Mouse (Mus musculus) kidney, postnatal 36 days (tissue): ENCODE measurements around the gene Asap3.

Experiments used
- DNase-seq, 2 experiments: peaks; one replicate each; pipeline ENCODE4 v3.0.0; 2021 to 2022; ENCODE audit warnings: mixed read lengths in 2 of 2

The Asap3 gene

GRCm38 (mm10) chr4:136223549-136224239 lies 17.5 kb downstream of the Asap3 start:
- no peak for DNase-seq

DNA sequence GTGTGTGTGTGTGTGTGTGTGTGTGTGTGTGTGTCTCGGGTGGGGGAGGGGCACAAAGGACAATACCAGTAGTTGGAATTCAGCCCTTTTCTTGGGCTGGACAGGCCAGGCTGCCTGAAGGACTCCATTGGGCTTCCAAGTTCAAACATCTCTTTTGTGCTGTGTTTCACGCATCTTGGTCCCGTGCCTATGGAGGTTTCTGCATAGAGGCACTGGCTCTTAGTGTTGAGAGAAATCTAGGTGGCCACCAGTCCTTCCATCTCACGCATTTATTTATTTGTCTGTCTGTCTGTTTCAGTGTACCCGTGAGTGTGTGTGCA lies 18.0 kb downstream of the Asap3 start:
- no peak for DNase-seq

- no peak for DNase-seq
These were observed 18.7 kb downstream of the Asap3 start for GRCm38 (mm10) chr4:136224677-136225460.

DNA sequence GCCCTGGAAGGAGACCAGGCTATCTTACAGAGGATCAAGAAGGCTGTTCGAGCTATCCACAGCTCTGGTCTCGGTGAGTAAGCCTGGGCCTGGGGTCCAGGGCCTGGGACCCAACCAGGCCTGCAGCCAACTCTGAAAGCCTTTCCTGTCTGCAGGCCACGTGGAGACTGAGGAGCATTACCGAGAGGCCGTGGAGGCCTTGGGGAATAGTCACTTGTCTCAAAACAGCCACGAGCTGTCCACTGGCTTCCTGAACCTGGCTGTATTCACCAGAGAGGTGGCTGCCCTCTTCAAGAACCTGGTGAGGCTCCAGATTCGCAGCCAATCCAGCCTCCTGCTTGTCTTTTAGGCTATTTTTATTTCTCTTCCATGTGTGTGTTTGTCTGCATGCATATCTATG lies 21.2 kb downstream of the Asap3 start:
- no peak for DNase-seq

DNA sequence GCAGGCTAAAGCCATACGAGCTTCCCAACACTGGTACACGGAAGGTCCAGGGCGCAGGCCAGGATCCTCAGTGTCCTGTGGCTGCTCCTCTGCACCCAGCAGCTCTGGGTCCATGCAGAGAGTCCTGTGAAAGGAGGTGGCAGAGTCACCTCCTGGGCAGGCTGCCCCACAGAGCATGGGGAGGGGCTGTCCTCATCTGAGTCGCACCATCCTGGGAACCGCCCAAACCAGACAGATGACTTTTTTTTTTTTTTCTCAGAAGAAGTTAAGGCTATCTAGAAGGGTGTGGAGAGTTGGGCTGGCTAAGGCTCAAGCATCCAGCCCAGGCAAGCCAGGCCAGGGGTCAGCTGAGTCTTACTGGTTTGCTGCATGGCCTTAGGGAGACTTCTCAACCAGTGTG lies 22.5 kb downstream of the Asap3 start:
- no peak for DNase-seq

- DNase-seq: no peak
These were observed 32.5 kb downstream of the Asap3 start for GRCm38 (mm10) chr4:136238669-136239068.

GRCm38 (mm10) chr4:136239111-136239510 lies 32.9 kb downstream of the Asap3 start:
- DNase-seq: no peak

GRCm38 (mm10) chr4:136239622-136240021 lies 33.5 kb downstream of the Asap3 start:
- DNase-seq: peak; percentile 85 to 94

- no peak for DNase-seq
These were observed 34.0 kb downstream of the Asap3 start for GRCm38 (mm10) chr4:136240123-136240522.

DNA sequence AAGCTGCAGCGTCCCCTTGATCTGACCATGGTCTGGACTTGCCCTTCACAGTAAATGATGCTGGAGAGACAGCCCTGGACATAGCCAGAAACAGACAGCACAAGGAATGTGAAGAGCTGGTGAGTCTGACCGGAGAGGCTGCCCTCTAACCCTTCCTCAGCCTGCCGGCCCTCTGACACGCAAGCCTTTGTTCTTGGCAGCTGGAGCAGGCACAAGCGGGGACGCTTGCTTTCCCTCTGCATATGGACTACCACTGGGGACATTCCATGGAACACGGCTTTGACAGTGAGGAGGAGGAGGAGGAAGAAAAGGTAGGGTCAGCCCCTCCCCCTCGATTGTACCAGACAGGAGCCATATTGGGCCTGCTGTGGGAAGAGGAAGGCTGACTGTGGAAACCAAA lies 34.8 kb downstream of the Asap3 start:
- no peak for DNase-seq

- peak; percentile 55 to 76 for DNase-seq
These were observed 36.0 kb downstream of the Asap3 start for GRCm38 (mm10) chr4:136242065-136242703.

GRCm38 (mm10) chr4:136242728-136243127 lies 36.6 kb downstream of the Asap3 start:
- no peak for DNase-seq

DNA sequence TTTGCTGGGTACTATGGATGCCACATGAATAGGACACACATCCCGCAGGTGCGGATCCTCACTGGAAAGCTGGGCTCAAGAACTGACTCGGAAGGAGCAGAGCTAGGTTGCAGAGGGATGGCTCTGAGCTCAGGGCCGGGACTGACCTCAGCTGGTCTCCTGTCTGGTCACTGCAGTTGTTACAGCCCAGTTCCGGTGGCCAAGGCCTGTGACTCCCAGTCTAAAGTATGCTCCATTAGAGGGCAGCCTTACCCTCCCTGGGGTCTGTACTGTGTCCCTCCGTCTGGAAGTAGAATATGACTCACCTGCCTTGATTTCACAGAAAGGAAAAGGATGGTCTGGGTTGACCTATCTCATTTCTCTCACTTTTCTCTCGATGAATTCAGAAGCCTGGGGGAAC lies 38.0 kb downstream of the Asap3 start:
- DNase-seq: no peak

GRCm38 (mm10) chr4:136245681-136246080 lies 39.5 kb downstream of the Asap3 start:
- no peak for DNase-seq

GRCm38 (mm10) chr4:136246568-136246969 lies 40.4 kb downstream of the Asap3 start:
- DNase-seq: peak; percentile 48 to 51

DNA sequence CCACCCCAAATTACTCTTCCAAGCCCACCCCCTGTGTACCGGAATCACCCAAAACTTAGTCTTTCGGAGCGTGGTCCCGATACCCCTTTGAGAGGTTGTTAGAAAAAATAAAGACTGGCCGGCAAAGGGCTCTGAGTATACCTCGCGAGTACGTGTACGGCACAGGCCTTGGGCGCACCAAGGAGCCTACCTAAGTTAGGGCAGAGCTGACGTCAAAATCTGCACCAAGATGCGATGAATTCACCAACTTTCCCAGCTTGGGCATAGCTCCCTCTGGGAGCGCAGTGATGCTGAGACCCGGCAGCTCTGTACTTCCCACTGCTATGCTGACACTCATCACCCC lies 41.2 kb downstream of the Asap3 start:
- no peak for DNase-seq

GRCm38 (mm10) chr4:136247729-136248463 lies 41.7 kb downstream of the Asap3 start, which contains the start of gene Tcea3:
Gene Tcea3 (plus strand): TSS chr4:136247729.
- peak; percentile 81 to 90 for DNase-seq

DNA sequence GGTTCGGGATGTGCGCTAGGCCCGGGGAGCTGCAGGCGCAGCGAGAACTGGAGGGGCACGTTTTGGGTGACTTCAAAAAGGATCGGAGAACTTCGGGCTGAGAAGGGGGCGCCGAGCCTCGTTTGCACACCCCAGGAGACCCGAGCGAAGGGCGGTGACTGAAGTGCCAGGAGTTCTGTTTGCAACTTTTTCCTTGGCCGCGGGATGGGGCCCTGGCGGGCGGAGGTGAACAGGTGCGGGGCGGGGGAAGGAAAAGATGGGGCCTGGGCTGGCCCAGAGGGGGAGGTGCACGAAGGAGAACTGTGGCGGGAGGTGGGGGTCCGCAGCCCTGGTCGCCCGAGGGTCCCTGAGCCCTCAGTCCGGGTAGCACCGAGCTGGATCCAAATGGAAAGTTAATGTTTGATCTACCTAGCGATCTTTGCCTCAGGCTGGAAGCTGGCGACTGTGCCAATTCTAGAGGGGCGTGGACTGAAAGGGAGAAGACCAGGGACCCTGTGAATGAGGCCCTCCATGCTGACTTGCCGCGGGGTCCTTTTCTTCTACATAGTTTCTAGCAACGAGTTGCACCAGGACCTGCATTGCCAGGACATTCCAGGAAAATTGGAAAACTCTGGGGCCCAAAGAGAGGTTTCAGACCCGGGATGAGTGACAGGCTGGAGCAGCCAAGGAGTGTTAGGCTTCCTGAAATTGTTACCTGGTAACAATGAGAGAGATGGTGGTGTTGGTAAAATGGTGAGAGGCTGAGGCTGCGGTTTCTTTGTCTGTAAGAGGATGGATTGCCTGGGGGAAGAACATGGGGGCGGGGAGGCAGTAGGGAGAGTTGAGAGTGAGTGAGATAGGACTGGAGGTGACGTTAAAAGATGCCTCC lies 42.5 kb downstream of the Asap3 start:
- peak; percentile 80 to 84 for DNase-seq

GRCm38 (mm10) chr4:136249332-136249647 lies 43.1 kb downstream of the Asap3 start:
- DNase-seq: peak in 1 of 2 experiments; percentile 44

DNA sequence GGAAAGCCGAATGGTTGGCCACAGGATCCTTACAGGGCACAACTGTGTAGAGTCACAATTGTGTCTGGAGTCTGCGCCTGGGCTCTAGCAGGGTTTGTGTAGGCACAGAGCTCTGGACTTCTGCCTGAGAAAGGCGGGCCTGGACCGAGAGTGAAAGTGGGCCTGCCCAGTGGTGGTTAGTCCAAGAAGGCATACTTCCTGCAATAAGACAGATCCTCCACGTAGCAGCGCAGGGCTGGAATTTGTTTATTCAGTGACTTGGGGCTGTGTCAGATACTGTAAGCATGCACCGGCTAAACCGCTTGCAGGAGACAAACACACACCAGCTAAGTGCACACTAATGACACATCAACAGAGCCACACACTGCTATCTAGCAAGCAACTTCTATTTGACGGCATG lies 43.6 kb downstream of the Asap3 start:
- DNase-seq: peak; percentile 80 to 83

DNA sequence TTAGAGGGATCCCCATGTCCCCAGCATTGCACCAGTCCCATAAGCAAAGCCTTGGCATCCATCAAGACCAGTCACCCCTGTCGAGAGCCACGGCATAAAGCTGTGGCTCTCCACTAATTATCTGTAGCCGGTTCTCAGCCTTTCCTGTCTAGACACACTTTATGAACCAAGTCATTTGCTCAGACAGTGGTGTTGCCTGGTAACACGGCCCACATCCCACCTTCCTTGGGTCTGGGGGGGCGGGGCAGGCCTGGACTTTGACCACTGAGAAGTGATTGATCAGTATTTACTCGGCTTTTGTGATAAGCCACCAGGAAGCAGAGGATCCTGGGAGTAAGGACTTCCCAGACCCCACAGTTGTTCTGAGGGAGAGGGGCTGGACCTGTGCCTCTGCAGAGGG lies 49.8 kb downstream of the Asap3 start:
- DNase-seq: no peak

DNA sequence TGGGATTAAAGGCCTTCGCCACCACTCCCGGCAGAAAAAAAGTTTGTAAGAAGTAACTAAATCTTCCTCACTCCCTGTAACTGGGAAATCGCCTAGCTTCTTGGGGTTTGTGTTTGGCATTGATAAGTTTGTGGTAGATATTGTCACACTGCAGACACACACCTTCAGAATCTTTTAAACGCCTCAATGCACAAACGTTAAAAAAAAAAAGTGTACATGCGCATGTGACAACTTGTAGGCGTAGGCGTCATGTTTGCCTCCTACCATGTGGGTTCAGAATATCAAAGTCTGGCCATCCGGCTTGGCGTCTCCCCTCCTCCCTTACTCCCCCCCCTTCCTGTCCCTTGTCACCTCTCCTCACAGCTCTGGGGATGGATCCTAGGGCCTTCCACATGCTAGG lies 50.5 kb downstream of the Asap3 start:
- DNase-seq: no peak

DNA sequence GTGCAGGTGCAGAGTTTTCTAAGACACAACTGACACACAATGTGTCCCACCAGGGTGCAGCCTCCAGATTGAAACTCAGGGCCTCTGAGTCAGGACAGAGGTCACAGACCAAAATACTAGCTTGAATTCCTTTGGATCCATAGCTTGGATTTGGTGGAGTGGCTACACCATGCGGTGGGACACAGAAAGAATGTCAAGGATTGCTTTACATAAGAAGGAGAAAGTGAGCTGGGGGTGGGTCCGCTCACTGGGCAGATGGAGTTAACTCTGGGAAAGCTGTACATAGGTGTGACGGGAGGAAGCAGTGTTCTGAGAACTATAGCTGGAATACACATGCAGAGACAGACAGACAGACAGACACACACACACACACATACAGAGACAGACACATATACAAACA lies 53.8 kb downstream of the Asap3 start:
- no peak for DNase-seq
